ENCODE assay signal across 8 mouse cellular contexts in genomic region chr9:21031896-21032351, GRCm38 (mm10). TPM values are rescaled to one million over a fixed set of nuclear protein-coding genes. Genes with fewer than 3 reads are reported as not detected.
DNase-seq lines count a peak whose midpoint lies in the region; ATAC-seq lines count a peak whose summit lies in the region.

TSS of gene Icam5 (plus strand) at chr9:21032073.

- peak within 1 kb of the TSS; percentile 62 for H3K4me3 ChIP-seq in heart, embryonic 16.5 days (ENCODE audit: low read length)
- peak within 1 kb of the TSS; percentile 51 for H3K4me3 ChIP-seq in midbrain, embryonic 13.5 days (replicated peaks)

- H3K4me2 ChIP-seq in heart, embryonic 16.5 days (ENCODE audit: low read depth, low read length), result peak within 1 kb of the TSS; percentile 95
- H3K4me2 ChIP-seq in midbrain, embryonic 13.5 days (replicated peaks), result peak within 1 kb of the TSS; percentile 90

- H3K36me3 ChIP-seq in heart, embryonic 16.5 days (ENCODE audit: control insufficient read depth, insufficient read depth), result no peaks in the 10 kb centered on the region
- H3K36me3 ChIP-seq in midbrain, embryonic 13.5 days, result no peaks in the 10 kb centered on the region

- peak within 1 kb of the TSS; percentile 62 for H3K9ac ChIP-seq in heart, embryonic 16.5 days (ENCODE audit: low read length)
- H3K9ac ChIP-seq in midbrain, embryonic 13.5 days (replicated peaks), result peak within 1 kb of the TSS; percentile 66

- peaks cover 51% of the 10 kb centered on the region for H3K27me3 ChIP-seq in heart, embryonic 16.5 days (ENCODE audit: control insufficient read depth, insufficient read depth, low read length)
- peaks cover 97% of the 10 kb centered on the region for H3K27me3 ChIP-seq in midbrain, embryonic 13.5 days

- DNase-seq in adrenal gland, postnatal 14 days, result peak; percentile 47
- DNase-seq in adrenal gland, postnatal 25 days, result no peak
- peak; percentile 52 for DNase-seq in spleen, adult 12 weeks (ENCODE audit: low spot score)
- no peak for DNase-seq in spleen, postnatal 14 days (ENCODE audit: low spot score in 2 of 2)
- peak; percentile 84 to 90 for DNase-seq in left cerebral cortex, adult 18-20 months (ENCODE audit: low spot score in 2 of 2)
- peak; percentile 90 for DNase-seq in telencephalon, adult 2 months (ENCODE audit: low read depth, low spot score)

- peaks cover 46% of the 10 kb centered on the region for H3K4me1 ChIP-seq in heart, embryonic 16.5 days (ENCODE audit: control insufficient read depth, insufficient read depth, low read length)
- peaks cover 59% of the 10 kb centered on the region for H3K4me1 ChIP-seq in midbrain, embryonic 13.5 days (replicated peaks)

- no peak for ATAC-seq in heart, embryonic 16.5 days (replicated peaks; ENCODE audit: extremely low read depth, insufficient read depth, low FRiP score)
- peak; percentile 12 for ATAC-seq in midbrain, embryonic 13.5 days

- H3K27ac ChIP-seq in heart, embryonic 16.5 days (ENCODE audit: low read length), result 0 out of 2 replicates have a peak within 1 kb of the TSS, but pooled peaks have one; percentile 43
- H3K27ac ChIP-seq in midbrain, embryonic 13.5 days, result no peak within 1 kb of the TSS

- H3K9me3 ChIP-seq in heart, embryonic 16.5 days (replicated peaks; ENCODE audit: control insufficient read depth, low read length), result no peaks in the 10 kb centered on the region
- H3K9me3 ChIP-seq in midbrain, embryonic 13.5 days, result no peaks in the 10 kb centered on the region

- WGBS in heart, embryonic 16.5 days, result 2% methylated on average over 34 of the region's 35 CpGs
- WGBS in midbrain, embryonic 13.5 days, result under 1% methylated on average over 34 of the region's 35 CpGs

RNA-seq across cellular contexts. Expression of gene Icam5, which starts in this region (rescaled TPM):
- total RNA-seq in adrenal gland, postnatal 14 days (2021), result 0.74 and 0.90 TPM in 2 replicates
- total RNA-seq in adrenal gland, postnatal 25 days (2021), result 0.43 and 0.49 TPM in 2 replicates
- 0.08 TPM in 1 of 2 replicates, not detected in the other for polyA plus RNA-seq in heart, embryonic 16.5 days (2015; fragmentation: Nextera tagmentation; extraction: Ambion mirVana)
- 100 to 1,000 TPM; 203 to 239 TPM for total RNA-seq in left cerebral cortex, adult 18-20 months (2021)
- polyA plus RNA-seq in midbrain, embryonic 13.5 days (2015; fragmentation: Nextera tagmentation; extraction: Ambion mirVana), result 0.32 and 0.34 TPM in 2 replicates

Comparison
In these comparisons a context has a peak if more than half of its experiments do, and no peak if none do; other contexts are left out.
1. RNA of gene Icam5 (total RNA-seq): 203 to 239 TPM in left cerebral cortex, adult 18-20 months; 0.74 to 0.90 TPM in adrenal gland, postnatal 14 days and 0.43 to 0.49 TPM in adrenal gland, postnatal 25 days; every median in the first group is over 100 times any median in the second.
2. DNase-seq: peak in spleen, adult 12 weeks (single experiment), left cerebral cortex, adult 18-20 months (2 of 2) and telencephalon, adult 2 months (single experiment); none in adrenal gland, postnatal 25 days (single experiment) and spleen, postnatal 14 days (0 of 2).
3. Peak in DNase-seq in adrenal gland, postnatal 14 days; RNA of the gene not detected or under 1 TPM.
4. Peak in ATAC-seq, H3K4me3 ChIP-seq, H3K9ac ChIP-seq and H3K4me2 ChIP-seq in midbrain, embryonic 13.5 days; RNA of the gene not detected or under 1 TPM.